Mouse (Mus musculus): ENCODE measurements around the gene BC100530.
"Not testable (repeated sequence)": the region's sequence is repeated elsewhere in the genome, so short reads cannot be mapped to it uniquely, and the experiment has no call there.

Gene BC100530

DNA sequence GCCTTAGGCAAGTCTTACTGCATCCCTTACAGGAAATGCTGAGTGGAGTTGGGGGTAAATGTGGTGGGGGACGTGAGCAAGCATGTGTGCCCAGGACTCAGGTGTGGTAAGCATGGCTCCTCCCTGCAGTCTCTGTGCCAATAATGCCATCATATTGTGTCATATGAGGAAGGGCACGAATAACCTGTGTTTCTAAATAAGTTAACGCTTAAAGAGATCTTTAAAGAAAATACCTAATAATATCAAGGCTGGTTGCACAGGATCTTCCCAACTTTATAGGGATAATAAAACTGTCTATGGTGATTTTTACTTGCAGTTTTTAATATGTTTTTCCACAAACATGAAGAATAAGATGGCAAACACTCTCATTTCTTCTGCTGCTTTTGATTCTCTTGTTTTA lies at the start of gene BC100530:
Gene BC100530, minus strand, starts transcription at position 101 of the 400 bp plus-strand sequence.
- DNase-seq (ENCODE audit: low read depth, low spot score), result not testable (repeated sequence)

DNA sequence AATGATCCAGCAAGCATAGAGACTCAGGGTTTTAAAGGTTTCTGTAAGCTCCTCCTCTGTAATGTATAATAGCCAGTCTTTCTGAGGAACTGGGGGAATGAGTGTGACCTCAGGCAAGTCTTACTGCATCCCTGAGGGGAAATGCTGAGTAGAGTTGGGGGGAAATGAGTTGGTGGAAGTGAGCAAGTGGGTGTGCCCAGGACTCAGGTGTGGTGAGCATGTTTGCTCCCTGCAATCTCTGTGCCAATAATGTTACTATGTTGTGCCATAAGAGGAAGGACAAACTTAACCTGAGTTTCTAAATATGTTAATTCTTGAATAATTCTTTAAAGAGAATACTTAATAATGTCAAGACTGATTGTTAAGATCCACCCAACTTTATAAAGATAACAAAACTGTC lies 40.8 kb upstream of the BC100530 start, which contains the start of gene Stfa2:
Gene Stfa2, minus strand, starts transcription at position 101 of the 400 bp plus-strand sequence.
- no peak for DNase-seq (ENCODE audit: low read depth, low spot score)

DNA sequence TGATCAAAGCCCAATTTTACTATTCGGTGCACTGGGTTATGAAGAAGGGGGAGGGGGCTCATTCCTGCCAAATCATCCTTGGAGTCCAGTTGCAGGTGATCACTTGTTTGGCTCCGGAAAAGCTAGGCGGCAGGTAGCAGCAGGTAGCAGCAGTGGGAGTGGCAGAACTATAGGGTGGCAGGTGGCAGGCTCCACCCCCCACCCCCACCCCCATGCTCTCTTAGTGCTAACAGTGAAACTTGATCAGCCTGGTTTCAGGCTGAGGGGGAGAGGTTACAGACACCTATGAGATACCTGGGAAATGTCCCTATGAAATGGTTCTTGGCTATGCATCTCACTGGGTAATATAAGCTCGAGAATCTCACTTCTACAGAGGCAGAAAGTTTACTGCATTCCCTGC lies 21.5 kb upstream of the BC100530 start:
- DNase-seq (ENCODE audit: low read depth, low spot score), result no peak

DNA sequence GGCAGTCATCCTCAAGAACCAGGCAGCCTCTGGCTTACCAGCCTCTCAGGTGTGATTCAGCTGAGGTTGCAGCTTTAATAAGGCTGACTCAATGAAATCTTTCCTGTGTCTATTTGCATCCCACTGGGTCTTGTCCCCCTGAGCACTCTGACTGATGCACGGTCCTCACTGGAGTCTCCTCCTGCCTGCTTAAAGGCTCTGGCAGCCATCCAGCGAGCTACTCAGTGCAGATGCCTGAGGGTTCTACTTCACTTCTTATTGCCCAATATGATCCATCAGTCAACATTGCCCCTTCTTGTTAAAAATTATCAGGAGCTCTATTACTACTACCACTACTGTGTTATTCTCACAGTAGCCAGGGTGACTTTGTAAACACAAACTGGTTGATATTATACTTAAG lies 30.4 kb downstream of the BC100530 start:
- no peak for DNase-seq (ENCODE audit: low read depth, low spot score)

DNA sequence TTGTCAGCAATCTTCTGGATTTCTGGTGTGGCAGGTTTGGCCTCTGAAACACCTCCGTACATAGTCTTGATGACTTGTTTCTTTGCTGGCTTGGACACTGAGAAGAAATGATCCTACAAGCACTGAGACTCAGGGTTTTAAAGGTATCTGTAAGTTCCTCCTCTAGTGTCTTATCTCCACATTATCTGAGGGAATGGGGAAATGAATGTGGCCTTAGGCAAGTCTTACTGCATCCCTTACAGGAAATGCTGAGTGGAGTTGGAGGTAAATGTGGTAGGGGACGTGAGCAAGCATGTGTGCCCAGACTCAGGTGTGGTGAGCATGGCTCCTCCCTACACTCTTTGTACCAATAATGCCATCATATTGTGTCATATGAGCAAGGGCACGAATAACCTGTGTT lies 33.3 kb downstream of the BC100530 start, which contains the start of gene BC117090:
Gene BC117090, minus strand, starts transcription at position 101 of the 400 bp plus-strand sequence.
- no peak for DNase-seq (ENCODE audit: low read depth, low spot score)

DNA sequence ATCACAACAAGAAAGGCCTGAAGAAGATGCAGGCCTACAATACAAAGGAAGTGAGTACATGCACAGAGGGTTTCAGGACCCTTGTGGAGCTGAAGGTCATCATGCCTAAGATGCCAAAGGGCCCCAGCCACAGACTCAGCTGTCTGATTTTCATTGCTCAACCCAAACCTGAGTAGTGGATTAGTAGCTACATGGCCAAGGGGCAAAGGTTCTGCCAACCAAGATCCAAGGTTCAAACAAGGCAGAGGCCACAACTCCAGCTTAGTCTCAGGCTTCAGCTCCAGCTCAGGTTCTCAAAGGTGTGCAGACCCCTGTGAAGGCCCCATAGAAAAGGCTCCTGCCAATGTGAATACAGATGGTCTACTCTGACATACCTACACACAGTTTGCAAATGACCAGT lies 48.3 kb downstream of the BC100530 start:
- no peak for DNase-seq (ENCODE audit: low read depth, low spot score)

DNA sequence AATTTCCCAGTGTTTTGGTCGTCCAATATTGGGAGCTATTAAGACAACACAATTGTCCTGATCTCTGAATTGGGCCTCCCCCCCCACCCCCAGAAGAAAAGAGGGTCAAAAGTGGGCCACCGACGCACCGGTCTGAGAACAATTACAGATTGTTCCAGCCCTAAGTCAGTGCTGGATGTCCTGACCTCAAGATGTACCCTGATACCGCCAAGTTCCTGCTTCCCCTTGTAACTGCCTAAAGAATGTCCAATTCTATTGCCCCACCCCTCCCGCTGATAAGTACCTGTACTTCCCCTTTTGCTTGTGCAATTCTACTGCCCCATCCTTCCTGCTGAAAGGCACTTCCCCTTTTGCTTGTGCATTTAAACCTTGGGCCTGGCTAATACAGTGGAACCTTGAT lies 51.4 kb downstream of the BC100530 start:
- DNase-seq (ENCODE audit: low read depth, low spot score), result not testable (repeated sequence)
